In genomic region chr6:72506104-72506503, GRCm38 (mm10) we compare ENCODE assay signal across 23 mouse cellular contexts. TPM values are rescaled to one million over a fixed set of nuclear protein-coding genes. Genes with fewer than 3 reads are reported as not detected.
DNase-seq lines count a peak whose midpoint lies in the region; ATAC-seq and TF ChIP-seq lines count a peak whose summit lies in the region.
"Had no signal": no experiment of that assay in that cellular context is flagged by ENCODE, and none has a peak within 500 bp of the region (broad histone marks: within the 10 kb centered on the region; RNA-seq: fewer than 3 reads in every experiment).

No protein-coding gene starts in this region.

- H3K4me2 ChIP-seq in kidney, embryonic 15.5 days = no peak overlapping the region
- no peak overlapping the region for H3K4me2 ChIP-seq in myocyte (ENCODE audit: low read depth)
- H3K4me2 ChIP-seq: embryonic facial prominence, embryonic 13.5 days; forebrain, embryonic 12.5 days; heart, embryonic 11.5 days; heart, embryonic 15.5 days; hindbrain, embryonic 14.5 days had no signal

- no peak overlapping the region for H3K9ac ChIP-seq in kidney, embryonic 15.5 days
- H3K9ac ChIP-seq: embryonic facial prominence, embryonic 13.5 days; forebrain, embryonic 12.5 days; heart, embryonic 15.5 days; hindbrain, embryonic 14.5 days had no signal

- H3K4me3 ChIP-seq in kidney, embryonic 15.5 days (replicated peaks) = no peak overlapping the region
- no peak overlapping the region for H3K4me3 ChIP-seq in myocyte
- H3K4me3 ChIP-seq: embryonic facial prominence, embryonic 13.5 days; forebrain, embryonic 12.5 days; heart, embryonic 15.5 days; hindbrain, embryonic 10.5 days had no signal

- H3ac ChIP-seq in myocyte (ENCODE audit: control insufficient read depth, insufficient read length) = no peak overlapping the region

- H3K36me3 ChIP-seq in kidney, embryonic 15.5 days = no peaks in the 10 kb centered on the region
- no peaks in the 10 kb centered on the region for H3K36me3 ChIP-seq in myocyte (ENCODE audit: control insufficient read depth, insufficient read depth)
- H3K36me3 ChIP-seq: embryonic facial prominence, embryonic 13.5 days; forebrain, embryonic 12.5 days; G1E; heart, embryonic 15.5 days; hindbrain, embryonic 10.5 days had no signal

- 92% methylated on average over 1 of the region's 1 CpGs for WGBS in kidney, embryonic 15.5 days

- H3K9me3 ChIP-seq in kidney, embryonic 15.5 days (replicated peaks) = no peaks in the 10 kb centered on the region
- H3K9me3 ChIP-seq: embryonic facial prominence, embryonic 13.5 days; forebrain, embryonic 12.5 days; G1E; heart, embryonic 15.5 days; hindbrain, embryonic 10.5 days had no signal

- ATAC-seq in kidney, embryonic 15.5 days (replicated peaks; ENCODE audit: low FRiP score) = no peak
- ATAC-seq: CD4-positive, CD25-positive, alpha-beta regulatory T cell, adult 4 months; forebrain, embryonic 16.5 days had no signal

- no peaks in the 10 kb centered on the region for H3K27me3 ChIP-seq in kidney, embryonic 15.5 days
- no peaks in the 10 kb centered on the region for H3K27me3 ChIP-seq in myocyte (ENCODE audit: control insufficient read depth, insufficient read depth, insufficient read length)
- H3K27me3 ChIP-seq: embryonic facial prominence, embryonic 13.5 days; forebrain, embryonic 12.5 days; heart, embryonic 15.5 days had no signal

- H3K4me1 ChIP-seq in kidney, embryonic 15.5 days = peaks cover 18% of the 10 kb centered on the region

- peak; percentile 40 to 69 for DNase-seq in adrenal gland, adult (ENCODE audit: inconsistent age in 2 of 2, low spot score in 1 of 2)
- no peak for DNase-seq in adrenal gland, adult 8-10 months
- peak; percentile 32 for DNase-seq in kidney, adult 11 months
- DNase-seq in kidney, postnatal 25 days = peak; percentile 25 to 74
- DNase-seq in kidney, postnatal 4 days = no peak
- DNase-seq: B cell, adult 2 months; cerebellum, adult 11-12 months; cerebellum, adult 9-10 months; cerebellum, postnatal 25 days; gastrocnemius, postnatal 10 days; heart, adult 18-20 months had no signal

- H3K79me2 ChIP-seq in myocyte (ENCODE audit: control insufficient read depth, insufficient read depth) = no peaks in the 10 kb centered on the region

- no peak for TF ChIP-seq POLR2A in myocyte (IDR thresholded peaks at IDR 0.05; ENCODE audit: insufficient read length, low read depth)

- H3K27ac ChIP-seq in kidney, embryonic 15.5 days = no peak overlapping the region
- H3K27ac ChIP-seq: embryonic facial prominence, embryonic 13.5 days; forebrain, embryonic 12.5 days; heart, embryonic 15.5 days; hindbrain, embryonic 10.5 days; hindbrain, embryonic 14.5 days had no signal

TF ChIP-seq in myocyte, 11 proteins besides CTCF, POLR2A, EP300 and RAD21:
- TF ChIP-seq CEBPB (IDR thresholded peaks at IDR 0.05; ENCODE audit: insufficient read depth, poor library complexity, severe bottlenecking) = no peak
- TF ChIP-seq MYOD1 (IDR thresholded peaks at IDR 0.05; ENCODE audit: control insufficient read depth in 1 of 3, insufficient read length in 2 of 3, low read depth in 2 of 3) = peak in 2 of 3 experiments; percentile 4 to 12
- peak in 1 of 3 experiments; percentile 64 for TF ChIP-seq MYOG (IDR thresholded peaks at IDR 0.05; ENCODE audit: control insufficient read depth in 1 of 3, insufficient read depth in 1 of 3, insufficient read length in 2 of 3, low read depth in 2 of 3)

RNA-seq across cellular contexts. Expression of gene Sh2d6, which starts 15.4 kb away (rescaled TPM):
- under 1 TPM; 0.43 to 0.52 (median 0.47) TPM for total RNA-seq in adrenal gland, adult 8-10 months (2022)
- 0.13 and 0.14 TPM in 2 replicates for polyA plus RNA-seq in kidney, embryonic 15.5 days (2015; fragmentation: Nextera tagmentation; extraction: Ambion mirVana)
- 1.1 TPM for polyA plus RNA-seq in myocyte (2012; fragmentation: generic; extraction: Trizol)
- total RNA-seq: heart, postnatal 25 days had no signal
- polyA plus RNA-seq: CD4-positive, CD25-positive, alpha-beta regulatory T cell, adult 4 months; G1E; heart, embryonic 11.5 days; heart, embryonic 15.5 days had no signal

RNA-seq across cellular contexts. Expression of gene Capg, which starts 38.1 kb away (rescaled TPM):
- total RNA-seq in adrenal gland, adult 8-10 months (2022) = 100 to 1,000 TPM in 1 of 4 experiments, 10 to 100 TPM in 3; 49.1 to 110 (median 82.0) TPM
- polyA plus RNA-seq in kidney, embryonic 15.5 days (2015; fragmentation: Nextera tagmentation; extraction: Ambion mirVana) = 68.4 and 70.7 TPM in 2 replicates
- polyA plus RNA-seq in myocyte (2012; fragmentation: generic; extraction: Trizol) = 394 TPM

Comparison
In these comparisons a context has a peak if more than half of its experiments do, and no peak if none do; other contexts are left out.
1. DNase-seq: peak in adrenal gland, adult (2 of 2), kidney, adult 11 months (single experiment) and kidney, postnatal 25 days (2 of 2); none in adrenal gland, adult 8-10 months (single experiment) and kidney, postnatal 4 days (0 of 2).